Mouse (Mus musculus): ENCODE data around the gene Mif. TPM values are rescaled to one million over a fixed set of nuclear protein-coding genes. Genes with fewer than 3 reads are reported as not detected.
"Not testable (repeated sequence)": the region's sequence is repeated elsewhere in the genome, so short reads cannot be mapped to it uniquely, and the experiment has no call there.

The Mif gene
- 1,867 and 2,124 TPM in 2 replicates for polyA plus RNA-seq (2015; fragmentation: Nextera tagmentation; extraction: Ambion mirVana)

DNA sequence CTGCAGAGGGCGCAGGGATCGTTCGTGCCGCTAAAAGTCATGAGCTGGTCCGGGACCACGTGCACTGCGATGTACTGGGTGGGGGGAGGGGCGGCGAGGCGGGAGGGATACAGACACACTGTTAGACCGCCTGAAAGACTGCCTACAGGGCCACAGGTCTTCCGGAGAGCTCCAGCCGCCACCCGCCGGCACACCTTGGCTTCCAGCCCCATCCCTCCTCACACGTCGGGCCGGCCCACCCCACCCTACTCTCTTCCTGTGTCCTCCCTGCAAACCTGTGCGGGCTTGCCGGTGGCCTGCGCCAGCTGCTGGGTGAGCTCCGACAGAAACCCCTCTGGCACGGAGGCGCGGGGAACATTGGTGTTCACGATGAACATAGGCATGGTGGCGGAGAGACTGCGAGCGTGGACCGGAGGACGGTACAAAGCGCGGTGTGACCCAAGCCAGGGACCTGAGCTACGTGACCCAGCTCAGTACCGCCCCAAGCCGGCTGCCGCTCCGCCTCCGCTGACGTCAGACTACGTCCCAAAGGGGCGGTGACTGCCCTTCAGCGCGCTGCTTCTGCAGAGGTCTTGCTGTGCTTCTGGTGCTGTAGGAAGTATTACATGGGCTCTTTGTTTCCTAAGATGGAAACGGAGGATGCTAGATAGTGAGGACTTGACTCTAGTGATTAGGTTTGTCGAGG, at the start of gene Mif:
TSS of gene Mif (minus strand) at position 455 of the 685 bp plus-strand sequence.
- WGBS = under 1% methylated on average over 41 of the region's 46 CpGs
- peak within 1 kb of the TSS; percentile 84 for H3K9ac ChIP-seq (ENCODE audit: low read length)
- peak within 1 kb of the TSS; percentile 83 for H3K4me2 ChIP-seq (ENCODE audit: low read depth, low read length)
- not testable (repeated sequence) for H3K9me3 ChIP-seq (replicated peaks; ENCODE audit: control insufficient read depth, low read length); H3K27me3 ChIP-seq (ENCODE audit: control insufficient read depth, insufficient read depth, low read length)
- H3K4me3 ChIP-seq (ENCODE audit: low read length) = peak within 1 kb of the TSS; percentile 61
- H3K36me3 ChIP-seq (ENCODE audit: control insufficient read depth, insufficient read depth) = peaks cover 14% of the 10 kb centered on the region
- peaks cover 26% of the 10 kb centered on the region for H3K4me1 ChIP-seq (ENCODE audit: control insufficient read depth, insufficient read depth, low read length)
- peak; percentile 97 for ATAC-seq (replicated peaks; ENCODE audit: extremely low read depth, insufficient read depth, low FRiP score)
- peak within 1 kb of the TSS; percentile 93 for H3K27ac ChIP-seq (ENCODE audit: low read length)

DNA sequence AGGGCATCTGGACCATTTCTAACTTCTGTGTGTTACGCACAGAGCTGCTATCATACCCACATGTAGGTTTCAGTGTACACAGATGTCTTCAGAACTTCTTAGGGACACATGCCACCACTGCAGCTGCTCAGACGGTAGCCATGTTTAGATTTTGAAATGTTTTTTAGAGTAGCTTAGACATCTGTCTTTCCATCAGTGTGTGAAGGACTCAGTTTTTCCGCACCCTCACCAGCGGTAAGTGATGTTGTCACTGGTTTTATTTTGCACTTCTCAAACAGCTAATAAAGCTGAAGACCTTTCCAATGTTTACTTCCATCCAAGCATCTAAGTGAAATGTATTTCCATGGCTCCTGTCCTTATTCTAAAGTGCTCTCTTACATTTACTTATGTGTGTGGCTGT, 46.8 kb upstream of the Mif start:
- Histone ChIP-seq H3K9me3 (replicated peaks; ENCODE audit: control insufficient read depth, low read length) (no peaks in the 10 kb centered on the region), H3K27me3 (ENCODE audit: control insufficient read depth, insufficient read depth, low read length) (no peaks in the 10 kb centered on the region), H3K36me3 (ENCODE audit: control insufficient read depth, insufficient read depth) (peaks cover 76% of the 10 kb centered on the region), H3K27ac (ENCODE audit: low read length) (no peak overlapping the region), H3K4me2 (ENCODE audit: low read depth, low read length) (no peak overlapping the region), H3K4me1 (ENCODE audit: control insufficient read depth, insufficient read depth, low read length) (no peaks in the 10 kb centered on the region), H3K9ac (ENCODE audit: low read length) (no peak overlapping the region), H3K4me3 (ENCODE audit: low read length) (no peak overlapping the region)
- no peak for ATAC-seq (replicated peaks; ENCODE audit: extremely low read depth, insufficient read depth, low FRiP score)
- 94% methylated on average over 4 of the region's 4 CpGs for WGBS

- H3K9ac ChIP-seq (ENCODE audit: low read length) = no peak overlapping the region
- H3K9me3 ChIP-seq (replicated peaks; ENCODE audit: control insufficient read depth, low read length) = no peaks in the 10 kb centered on the region
- H3K27ac ChIP-seq (ENCODE audit: low read length) = no peak overlapping the region
- H3K4me3 ChIP-seq (ENCODE audit: low read length) = no peak overlapping the region
- no peak overlapping the region for H3K4me2 ChIP-seq (ENCODE audit: low read depth, low read length)
- ATAC-seq (replicated peaks; ENCODE audit: extremely low read depth, insufficient read depth, low FRiP score) = no peak
- 81% methylated on average over 5 of the region's 5 CpGs for WGBS
- peaks cover 68% of the 10 kb centered on the region for H3K36me3 ChIP-seq (ENCODE audit: control insufficient read depth, insufficient read depth)
- H3K27me3 ChIP-seq (ENCODE audit: control insufficient read depth, insufficient read depth, low read length) = no peaks in the 10 kb centered on the region
- H3K4me1 ChIP-seq (ENCODE audit: control insufficient read depth, insufficient read depth, low read length) = peaks cover 8% of the 10 kb centered on the region
These were observed 44.4 kb upstream of the Mif start for GRCm38 (mm10) chr10:75904391-75904790.

- WGBS = 19% methylated on average over 3 of the region's 3 CpGs
- Histone ChIP-seq H3K36me3 (ENCODE audit: control insufficient read depth, insufficient read depth) (peaks cover 49% of the 10 kb centered on the region), H3K9ac (ENCODE audit: low read length) (peak overlapping the region; percentile 51), H3K4me1 (ENCODE audit: control insufficient read depth, insufficient read depth, low read length) (peaks cover 24% of the 10 kb centered on the region), H3K4me2 (ENCODE audit: low read depth, low read length) (peak overlapping the region; percentile 33), H3K9me3 (replicated peaks; ENCODE audit: control insufficient read depth, low read length) (no peaks in the 10 kb centered on the region), H3K4me3 (ENCODE audit: low read length) (no peak overlapping the region), H3K27me3 (ENCODE audit: control insufficient read depth, insufficient read depth, low read length) (no peaks in the 10 kb centered on the region), H3K27ac (ENCODE audit: low read length) (peak overlapping the region; percentile 91)
- peak; percentile 55 for ATAC-seq (replicated peaks; ENCODE audit: extremely low read depth, insufficient read depth, low FRiP score)
These were observed 38.8 kb upstream of the Mif start for GRCm38 (mm10) chr10:75898846-75899245.

DNA sequence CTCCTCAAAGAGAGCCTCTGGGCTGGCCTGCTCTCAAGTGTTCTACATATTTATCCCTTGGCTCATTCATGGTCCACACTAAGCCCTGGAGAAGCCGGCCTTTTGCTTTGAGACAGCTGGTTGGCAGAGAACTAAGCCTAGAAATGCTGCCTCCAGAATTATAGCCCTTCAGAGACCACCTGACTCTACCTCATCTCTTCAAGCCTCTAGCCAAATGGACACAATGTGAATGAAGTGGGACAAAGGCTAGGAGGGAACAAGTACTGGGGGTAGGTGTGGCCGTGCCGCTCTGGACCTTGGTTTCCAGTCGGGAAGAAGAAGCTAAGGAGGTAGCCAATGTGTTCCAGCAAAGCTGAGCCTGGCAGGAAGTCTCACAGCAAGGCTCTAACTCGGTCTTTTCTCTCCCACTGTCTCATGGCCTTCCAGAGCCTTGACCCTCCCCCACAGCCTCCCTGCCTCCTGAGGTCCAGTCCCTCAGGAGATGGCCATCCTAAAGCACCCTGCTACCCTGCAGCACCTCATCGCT, 38.1 kb upstream of the Mif start:
- Histone ChIP-seq H3K9ac (ENCODE audit: low read length) (no peak overlapping the region), H3K4me1 (ENCODE audit: control insufficient read depth, insufficient read depth, low read length) (peaks cover 24% of the 10 kb centered on the region), H3K36me3 (ENCODE audit: control insufficient read depth, insufficient read depth) (peaks cover 42% of the 10 kb centered on the region), H3K4me3 (ENCODE audit: low read length) (no peak overlapping the region), H3K27ac (ENCODE audit: low read length) (peak overlapping the region; percentile 91), H3K27me3 (ENCODE audit: control insufficient read depth, insufficient read depth, low read length) (no peaks in the 10 kb centered on the region), H3K4me2 (ENCODE audit: low read depth, low read length) (no peak overlapping the region), H3K9me3 (replicated peaks; ENCODE audit: control insufficient read depth, low read length) (no peaks in the 10 kb centered on the region)
- WGBS = 77% methylated on average over 6 of the region's 6 CpGs
- ATAC-seq (replicated peaks; ENCODE audit: extremely low read depth, insufficient read depth, low FRiP score) = no peak

DNA sequence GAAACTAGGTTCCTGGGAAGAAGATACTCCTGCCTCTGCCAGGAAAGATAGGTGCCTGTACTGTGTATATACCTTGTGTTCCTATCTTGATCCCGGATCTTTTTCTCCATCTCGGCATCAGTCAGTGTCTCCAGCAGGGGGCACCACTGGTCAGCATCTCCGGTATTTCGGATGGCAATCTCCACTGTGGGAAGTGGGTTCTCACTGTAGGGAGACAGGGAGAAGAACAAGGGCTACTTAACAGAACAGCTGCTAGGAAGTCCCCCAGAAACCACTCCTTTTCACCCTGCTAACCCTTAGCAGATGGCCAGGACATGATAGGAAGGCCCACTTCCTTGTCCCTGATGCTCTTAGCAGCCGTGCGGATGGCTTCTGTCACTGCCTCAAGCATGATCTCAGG, 37.3 kb upstream of the Mif start:
- Histone ChIP-seq H3K4me2 (ENCODE audit: low read depth, low read length) (no peak overlapping the region), H3K36me3 (ENCODE audit: control insufficient read depth, insufficient read depth) (peaks cover 34% of the 10 kb centered on the region), H3K9ac (ENCODE audit: low read length) (no peak overlapping the region), H3K27me3 (ENCODE audit: control insufficient read depth, insufficient read depth, low read length) (no peaks in the 10 kb centered on the region), H3K4me3 (ENCODE audit: low read length) (no peak overlapping the region), H3K27ac (ENCODE audit: low read length) (no peak overlapping the region), H3K4me1 (ENCODE audit: control insufficient read depth, insufficient read depth, low read length) (peaks cover 27% of the 10 kb centered on the region), H3K9me3 (replicated peaks; ENCODE audit: control insufficient read depth, low read length) (no peaks in the 10 kb centered on the region)
- no peak for ATAC-seq (replicated peaks; ENCODE audit: extremely low read depth, insufficient read depth, low FRiP score)
- WGBS = 45% methylated on average over 6 of the region's 6 CpGs

DNA sequence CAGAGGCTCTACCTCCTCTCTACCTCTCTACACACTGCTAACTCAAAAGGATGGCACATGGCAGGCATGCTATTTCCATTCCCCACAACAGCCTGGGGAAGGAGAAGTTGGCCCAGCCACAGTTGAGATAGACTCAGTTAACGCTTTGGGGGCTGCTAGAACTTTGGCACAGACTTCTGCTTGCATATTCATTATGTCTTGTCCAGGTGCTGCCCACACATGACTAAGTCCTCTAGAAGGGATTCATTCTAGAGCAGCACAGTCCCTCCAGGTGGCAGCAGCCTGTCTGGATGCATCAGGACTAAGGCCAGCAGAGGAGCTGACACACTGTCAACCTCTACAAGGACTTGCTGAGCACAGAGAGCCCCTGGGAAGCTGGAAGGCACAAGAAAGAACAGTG, 36.2 kb upstream of the Mif start:
- WGBS = 91% methylated on average over 1 of the region's 1 CpGs
- no peak for ATAC-seq (replicated peaks; ENCODE audit: extremely low read depth, insufficient read depth, low FRiP score)
- no peak overlapping the region for H3K9ac ChIP-seq (ENCODE audit: low read length)
- no peak overlapping the region for H3K4me3 ChIP-seq (ENCODE audit: low read length)
- H3K4me2 ChIP-seq (ENCODE audit: low read depth, low read length) = no peak overlapping the region
- peaks cover 24% of the 10 kb centered on the region for H3K36me3 ChIP-seq (ENCODE audit: control insufficient read depth, insufficient read depth)
- no peaks in the 10 kb centered on the region for H3K27me3 ChIP-seq (ENCODE audit: control insufficient read depth, insufficient read depth, low read length)
- H3K27ac ChIP-seq (ENCODE audit: low read length) = no peak overlapping the region
- no peaks in the 10 kb centered on the region for H3K9me3 ChIP-seq (replicated peaks; ENCODE audit: control insufficient read depth, low read length)
- H3K4me1 ChIP-seq (ENCODE audit: control insufficient read depth, insufficient read depth, low read length) = peaks cover 27% of the 10 kb centered on the region

DNA sequence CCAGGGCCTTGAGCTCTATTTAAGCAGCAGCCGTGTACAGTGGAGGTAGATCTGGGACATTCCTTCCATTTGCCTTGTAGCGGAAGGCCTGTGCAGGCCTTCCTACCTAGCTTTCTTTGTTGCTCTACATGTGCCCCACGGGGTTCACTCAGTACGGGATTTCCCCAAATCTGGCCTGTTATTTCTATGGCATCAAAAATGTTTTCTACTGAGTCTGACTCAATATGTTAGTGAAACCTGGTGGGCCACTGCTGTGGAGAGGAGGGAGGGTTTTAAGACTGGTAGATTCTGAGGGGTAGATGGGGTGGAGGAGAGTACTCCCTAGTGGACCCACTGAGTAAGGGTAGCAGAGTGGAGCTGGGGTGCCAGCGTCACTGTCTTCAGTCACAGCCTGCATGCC, 35.7 kb upstream of the Mif start:
- Histone ChIP-seq H3K36me3 (ENCODE audit: control insufficient read depth, insufficient read depth) (peaks cover 20% of the 10 kb centered on the region), H3K27ac (ENCODE audit: low read length) (no peak overlapping the region), H3K4me3 (ENCODE audit: low read length) (no peak overlapping the region), H3K27me3 (ENCODE audit: control insufficient read depth, insufficient read depth, low read length) (no peaks in the 10 kb centered on the region), H3K4me1 (ENCODE audit: control insufficient read depth, insufficient read depth, low read length) (peaks cover 27% of the 10 kb centered on the region), H3K9ac (ENCODE audit: low read length) (no peak overlapping the region), H3K9me3 (replicated peaks; ENCODE audit: control insufficient read depth, low read length) (no peaks in the 10 kb centered on the region), H3K4me2 (ENCODE audit: low read depth, low read length) (no peak overlapping the region)
- no peak for ATAC-seq (replicated peaks; ENCODE audit: extremely low read depth, insufficient read depth, low FRiP score)
- 92% methylated on average over 5 of the region's 5 CpGs for WGBS

DNA sequence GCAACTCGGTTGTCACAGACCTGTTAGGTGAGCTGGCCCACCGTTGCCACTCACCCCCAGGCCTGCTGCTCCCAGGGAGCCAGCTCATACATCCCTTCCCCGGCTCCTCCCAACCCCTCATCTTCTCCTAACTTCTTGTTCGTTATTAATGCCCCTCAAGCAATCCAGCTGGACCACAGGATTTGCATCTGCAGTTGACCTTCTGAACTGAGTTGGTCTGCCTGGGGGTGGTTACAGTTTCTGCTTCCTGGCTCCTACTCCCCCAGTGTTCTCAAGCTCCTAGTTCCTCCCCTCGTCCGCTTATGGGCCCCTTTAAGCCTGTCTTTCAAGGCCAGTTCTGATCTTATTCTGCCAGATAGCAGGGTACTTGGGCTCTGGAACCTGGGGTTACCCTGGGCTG, 34.6 kb upstream of the Mif start:
- Histone ChIP-seq H3K4me2 (ENCODE audit: low read depth, low read length) (no peak overlapping the region), H3K4me3 (ENCODE audit: low read length) (no peak overlapping the region), H3K36me3 (ENCODE audit: control insufficient read depth, insufficient read depth) (peaks cover 19% of the 10 kb centered on the region), H3K4me1 (ENCODE audit: control insufficient read depth, insufficient read depth, low read length) (peaks cover 21% of the 10 kb centered on the region), H3K9ac (ENCODE audit: low read length) (no peak overlapping the region), H3K9me3 (replicated peaks; ENCODE audit: control insufficient read depth, low read length) (no peaks in the 10 kb centered on the region), H3K27me3 (ENCODE audit: control insufficient read depth, insufficient read depth, low read length) (no peaks in the 10 kb centered on the region), H3K27ac (ENCODE audit: low read length) (no peak overlapping the region)
- ATAC-seq (replicated peaks; ENCODE audit: extremely low read depth, insufficient read depth, low FRiP score) = no peak
- 70% methylated on average over 6 of the region's 6 CpGs for WGBS
